In the genomic region with DNA sequence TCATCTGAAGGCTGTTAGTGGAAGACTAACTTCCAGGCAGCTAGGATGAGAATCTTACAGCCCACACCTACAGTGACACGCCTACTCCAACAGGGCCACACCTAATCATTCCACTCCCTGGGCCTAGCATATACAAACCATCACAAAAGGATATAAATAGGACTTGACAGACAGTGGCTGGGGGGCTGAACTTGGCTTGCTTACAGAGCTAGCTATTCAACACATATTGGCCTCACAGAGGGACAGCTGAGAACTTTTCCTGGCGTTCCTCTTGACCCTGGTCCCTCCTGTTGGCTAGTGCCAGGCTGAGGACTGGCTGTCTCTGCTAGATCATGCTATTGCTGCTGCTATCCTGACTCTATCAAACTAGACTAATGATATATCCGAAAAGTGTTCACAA, we compare ENCODE assay signal across 26 mouse cellular contexts. TPM values are rescaled to one million over a fixed set of nuclear protein-coding genes. Genes with fewer than 3 reads are reported as not detected.
DNase-seq lines count a peak whose midpoint lies in the region; ATAC-seq and TF ChIP-seq lines count a peak whose summit lies in the region.
"Had no signal": no experiment of that assay in that cellular context is flagged by ENCODE, and none has a peak within 500 bp of the region (broad histone marks: within the 10 kb centered on the region; RNA-seq: fewer than 3 reads in every experiment).

No protein-coding gene starts in this region.

- H3K4me2 ChIP-seq in embryonic facial prominence, embryonic 15.5 days (replicated peaks) = no peak overlapping the region
- no peak overlapping the region for H3K4me2 ChIP-seq in heart, postnatal 0 days (ENCODE audit: low read depth, low read length)
- no peak overlapping the region for H3K4me2 ChIP-seq in hindbrain, postnatal 0 days (ENCODE audit: low read depth, low read length)
- H3K4me2 ChIP-seq in neural tube, embryonic 15.5 days = no peak overlapping the region
- H3K4me2 ChIP-seq: limb, embryonic 13.5 days; liver, embryonic 15.5 days; neural tube, embryonic 12.5 days had no signal

- H3K9ac ChIP-seq in embryonic facial prominence, embryonic 15.5 days = no peak overlapping the region
- H3K9ac ChIP-seq in heart, postnatal 0 days (replicated peaks; ENCODE audit: low read depth, low read length) = no peak overlapping the region
- no peak overlapping the region for H3K9ac ChIP-seq in hindbrain, postnatal 0 days (replicated peaks; ENCODE audit: low read length)
- H3K9ac ChIP-seq in neural tube, embryonic 15.5 days (replicated peaks) = no peak overlapping the region
- H3K9ac ChIP-seq: limb, embryonic 13.5 days; liver, embryonic 15.5 days; neural tube, embryonic 12.5 days had no signal

- H3K4me1 ChIP-seq in embryonic facial prominence, embryonic 15.5 days = no peaks in the 10 kb centered on the region
- H3K4me1 ChIP-seq in embryonic facial prominence, embryonic 10.5 days = no peaks in the 10 kb centered on the region
- H3K4me1 ChIP-seq in heart, embryonic 10.5 days = no peaks in the 10 kb centered on the region
- H3K4me1 ChIP-seq in heart, postnatal 0 days (ENCODE audit: control insufficient read depth, insufficient read depth) = peaks cover 10% of the 10 kb centered on the region
- H3K4me1 ChIP-seq in hindbrain, postnatal 0 days (ENCODE audit: insufficient read depth, low read length) = no peaks in the 10 kb centered on the region
- H3K4me1 ChIP-seq in neural tube, embryonic 15.5 days = no peaks in the 10 kb centered on the region
- H3K4me1 ChIP-seq: limb, embryonic 13.5 days; neural tube, embryonic 12.5 days had no signal

- no peaks in the 10 kb centered on the region for H3K27me3 ChIP-seq in embryonic facial prominence, embryonic 15.5 days
- H3K27me3 ChIP-seq in embryonic facial prominence, embryonic 10.5 days (replicated peaks; ENCODE audit: low read depth, poor library complexity, severe bottlenecking) = no peaks in the 10 kb centered on the region
- no peaks in the 10 kb centered on the region for H3K27me3 ChIP-seq in heart, embryonic 10.5 days (ENCODE audit: insufficient read depth, poor library complexity, severe bottlenecking)
- no peaks in the 10 kb centered on the region for H3K27me3 ChIP-seq in heart, postnatal 0 days (ENCODE audit: control insufficient read depth, insufficient read depth, low read length)
- H3K27me3 ChIP-seq in hindbrain, postnatal 0 days (ENCODE audit: insufficient read depth, low read length) = no peaks in the 10 kb centered on the region
- no peaks in the 10 kb centered on the region for H3K27me3 ChIP-seq in neural tube, embryonic 15.5 days (replicated peaks)
- H3K27me3 ChIP-seq: limb, embryonic 13.5 days; liver, embryonic 15.5 days; neural tube, embryonic 12.5 days had no signal

- no peak overlapping the region for H3K27ac ChIP-seq in embryonic facial prominence, embryonic 15.5 days (replicated peaks)
- H3K27ac ChIP-seq in embryonic facial prominence, embryonic 10.5 days (replicated peaks) = no peak overlapping the region
- H3K27ac ChIP-seq in heart, embryonic 10.5 days = no peak overlapping the region
- peak overlapping the region; percentile 67 for H3K27ac ChIP-seq in heart, postnatal 0 days (ENCODE audit: low read depth)
- no peak overlapping the region for H3K27ac ChIP-seq in hindbrain, postnatal 0 days
- H3K27ac ChIP-seq in neural tube, embryonic 15.5 days (replicated peaks) = no peak overlapping the region
- H3K27ac ChIP-seq: limb, embryonic 13.5 days; liver, embryonic 15.5 days; neural tube, embryonic 12.5 days had no signal

- H3K4me3 ChIP-seq in embryonic facial prominence, embryonic 15.5 days (replicated peaks) = no peak overlapping the region
- H3K4me3 ChIP-seq in embryonic facial prominence, embryonic 10.5 days = no peak overlapping the region
- H3K4me3 ChIP-seq in heart, embryonic 10.5 days = no peak overlapping the region
- H3K4me3 ChIP-seq in heart, postnatal 0 days (ENCODE audit: low read depth, low read length) = no peak overlapping the region
- no peak overlapping the region for H3K4me3 ChIP-seq in hindbrain, postnatal 0 days (ENCODE audit: low read length)
- H3K4me3 ChIP-seq in neural tube, embryonic 15.5 days (replicated peaks) = no peak overlapping the region
- H3K4me3 ChIP-seq: limb, embryonic 13.5 days; liver, embryonic 15.5 days; neural tube, embryonic 12.5 days had no signal

- WGBS in embryonic facial prominence, embryonic 15.5 days = 81% methylated on average over 3 of the region's 3 CpGs
- 86% methylated on average over 3 of the region's 3 CpGs for WGBS in embryonic facial prominence, embryonic 10.5 days
- 76% methylated on average over 3 of the region's 3 CpGs for WGBS in heart, embryonic 10.5 days
- 36% methylated on average over 3 of the region's 3 CpGs for WGBS in heart, postnatal 0 days
- WGBS in hindbrain, postnatal 0 days = 70% methylated on average over 3 of the region's 3 CpGs
- WGBS in neural tube, embryonic 15.5 days = 89% methylated on average over 3 of the region's 3 CpGs

- TF ChIP-seq CTCF in heart, postnatal 0 days (IDR thresholded peaks at IDR 0.05; ENCODE audit: low read depth) = no peak
- no peak for TF ChIP-seq CTCF in hindbrain, postnatal 0 days (IDR thresholded peaks at IDR 0.05; ENCODE audit: low read depth)

- ATAC-seq in embryonic facial prominence, embryonic 15.5 days (ENCODE audit: insufficient number of reproducible peaks, low FRiP score, low TSS enrichment, low read depth) = peak; percentile 54; the same call in 1 of the 2 replicates
- ATAC-seq in heart, postnatal 0 days (ENCODE audit: insufficient read depth, low read depth) = peak; percentile 82
- ATAC-seq in hindbrain, postnatal 0 days = no peak
- no peak for ATAC-seq in neural tube, embryonic 15.5 days (ENCODE audit: low FRiP score)
- ATAC-seq: CD4-positive, CD25-positive, alpha-beta regulatory T cell, adult 4 months; forebrain, embryonic 16.5 days; inflammation-experienced regulatory T-cells, adult 6 months had no signal

- no peak for TF ChIP-seq EP300 in heart, postnatal 0 days (IDR thresholded peaks at IDR 0.05; ENCODE audit: low read depth)

- no peak for DNase-seq in embryonic facial prominence, embryonic 10.5 days (ENCODE audit: low spot score)
- peak; percentile 16 to 18 for DNase-seq in heart, adult 9 months (ENCODE audit: low spot score in 2 of 2)
- no peak for DNase-seq in heart, embryonic 10.5 days (ENCODE audit: low spot score)
- DNase-seq in ES-CJ7 (ENCODE audit: low read depth, low spot score) = peak; percentile 30
- DNase-seq in heart, postnatal 0 days (ENCODE audit: low spot score) = peak; percentile 73
- no peak for DNase-seq in hindbrain, postnatal 0 days (ENCODE audit: low spot score)
- DNase-seq: adrenal gland, postnatal 14 days; cerebellum, adult 11-12 months; cerebellum, postnatal 25 days; kidney, adult 9 months; kidney, postnatal 36 days; layer of hippocampus, adult 9-11 months; thymus, postnatal 25 days had no signal

- no peaks in the 10 kb centered on the region for H3K9me3 ChIP-seq in embryonic facial prominence, embryonic 15.5 days (replicated peaks)
- no peaks in the 10 kb centered on the region for H3K9me3 ChIP-seq in embryonic facial prominence, embryonic 10.5 days
- no peaks in the 10 kb centered on the region for H3K9me3 ChIP-seq in heart, embryonic 10.5 days
- no peaks in the 10 kb centered on the region for H3K9me3 ChIP-seq in heart, postnatal 0 days (replicated peaks; ENCODE audit: control insufficient read depth, low read length)
- no peaks in the 10 kb centered on the region for H3K9me3 ChIP-seq in hindbrain, postnatal 0 days (ENCODE audit: low read length)
- H3K9me3 ChIP-seq in neural tube, embryonic 15.5 days (replicated peaks) = no peaks in the 10 kb centered on the region
- H3K9me3 ChIP-seq: limb, embryonic 13.5 days; liver, embryonic 15.5 days; neural tube, embryonic 12.5 days had no signal

- peaks cover 22% of the 10 kb centered on the region; the same call in 1 of the 2 replicates for H3K36me3 ChIP-seq in embryonic facial prominence, embryonic 15.5 days
- H3K36me3 ChIP-seq in embryonic facial prominence, embryonic 10.5 days (replicated peaks) = peaks cover 60% of the 10 kb centered on the region
- peaks cover 35% of the 10 kb centered on the region for H3K36me3 ChIP-seq in heart, embryonic 10.5 days
- H3K36me3 ChIP-seq in heart, postnatal 0 days (replicated peaks; ENCODE audit: control insufficient read depth, insufficient read depth, low read length) = peaks cover 27% of the 10 kb centered on the region
- 0 out of 2 replicates have a peak, but pooled peaks cover 4% of the 10 kb centered on the region for H3K36me3 ChIP-seq in hindbrain, postnatal 0 days (ENCODE audit: insufficient read depth, low read length)
- no peaks in the 10 kb centered on the region for H3K36me3 ChIP-seq in neural tube, embryonic 15.5 days

RNA-seq across cellular contexts. Expression of a gene that starts 6.8 kb away (rescaled TPM):
- polyA plus RNA-seq in embryonic facial prominence, embryonic 15.5 days (2015; fragmentation: Nextera tagmentation; extraction: Ambion mirVana) = not detected in 2 replicates
- polyA plus RNA-seq in embryonic facial prominence, embryonic 10.5 days (2016; fragmentation: Nextera tagmentation; extraction: Ambion mirVana) = 0.17 TPM in 1 of 2 replicates, not detected in the other
- not detected in 2 replicates for polyA plus RNA-seq in heart, embryonic 10.5 days (2016; fragmentation: Nextera tagmentation; extraction: Ambion mirVana)
- not detected in 2 replicates for total RNA-seq in heart, postnatal 0 days (2014; rRNA removed; ENCODE audit: low replicate concordance)
- polyA plus RNA-seq in heart, postnatal 0 days (2015; fragmentation: Nextera tagmentation; extraction: Ambion mirVana) = not detected in 2 replicates
- total RNA-seq in hindbrain, postnatal 0 days (2014; rRNA removed) = not detected in 2 replicates
- polyA plus RNA-seq in hindbrain, postnatal 0 days (2015; fragmentation: Nextera tagmentation; extraction: Ambion mirVana) = not detected in 2 replicates
- polyA plus RNA-seq in neural tube, embryonic 15.5 days (2015; fragmentation: Nextera tagmentation; extraction: Ambion mirVana) = not detected in 2 replicates
- total RNA-seq: adrenal gland, postnatal 14 days; left cerebral cortex, adult 8-10 months; MEL had no signal
- polyA plus RNA-seq: hindbrain, embryonic 11.5 days; limb, embryonic 13.5 days; liver, embryonic 15.5 days; neural tube, embryonic 12.5 days; spleen, adult 2 months; stomach, embryonic 16.5 days had no signal

RNA-seq across cellular contexts. Expression of a gene that starts 13.9 kb away (rescaled TPM):
- polyA plus RNA-seq in embryonic facial prominence, embryonic 15.5 days (2015; fragmentation: Nextera tagmentation; extraction: Ambion mirVana) = 69.0 and 72.2 TPM in 2 replicates
- polyA plus RNA-seq in embryonic facial prominence, embryonic 10.5 days (2016; fragmentation: Nextera tagmentation; extraction: Ambion mirVana) = 177 and 178 TPM in 2 replicates
- 126 and 136 TPM in 2 replicates for polyA plus RNA-seq in heart, embryonic 10.5 days (2016; fragmentation: Nextera tagmentation; extraction: Ambion mirVana)
- total RNA-seq in heart, postnatal 0 days (2014; rRNA removed; ENCODE audit: low replicate concordance) = 28.2 and 29.8 TPM in 2 replicates
- polyA plus RNA-seq in heart, postnatal 0 days (2015; fragmentation: Nextera tagmentation; extraction: Ambion mirVana) = 71.7 and 81.1 TPM in 2 replicates
- 4.7 and 40.9 TPM in 2 replicates for total RNA-seq in hindbrain, postnatal 0 days (2014; rRNA removed)
- 23.4 and 23.6 TPM in 2 replicates for polyA plus RNA-seq in hindbrain, postnatal 0 days (2015; fragmentation: Nextera tagmentation; extraction: Ambion mirVana)
- polyA plus RNA-seq in neural tube, embryonic 15.5 days (2015; fragmentation: Nextera tagmentation; extraction: Ambion mirVana) = 16.5 and 39.5 TPM in 2 replicates

RNA-seq across cellular contexts. Expression of a gene that starts 53.6 kb away (rescaled TPM):
- 14.4 and 16.0 TPM in 2 replicates for polyA plus RNA-seq in embryonic facial prominence, embryonic 15.5 days (2015; fragmentation: Nextera tagmentation; extraction: Ambion mirVana)
- polyA plus RNA-seq in embryonic facial prominence, embryonic 10.5 days (2016; fragmentation: Nextera tagmentation; extraction: Ambion mirVana) = 10.2 and 11.2 TPM in 2 replicates
- 8.0 and 10.4 TPM in 2 replicates for polyA plus RNA-seq in heart, embryonic 10.5 days (2016; fragmentation: Nextera tagmentation; extraction: Ambion mirVana)
- total RNA-seq in heart, postnatal 0 days (2014; rRNA removed; ENCODE audit: low replicate concordance) = 36.4 and 43.9 TPM in 2 replicates
- 13.2 and 14.0 TPM in 2 replicates for polyA plus RNA-seq in heart, postnatal 0 days (2015; fragmentation: Nextera tagmentation; extraction: Ambion mirVana)
- 39.2 and 40.8 TPM in 2 replicates for total RNA-seq in hindbrain, postnatal 0 days (2014; rRNA removed)
- 16.4 and 18.1 TPM in 2 replicates for polyA plus RNA-seq in hindbrain, postnatal 0 days (2015; fragmentation: Nextera tagmentation; extraction: Ambion mirVana)
- 16.0 and 20.0 TPM in 2 replicates for polyA plus RNA-seq in neural tube, embryonic 15.5 days (2015; fragmentation: Nextera tagmentation; extraction: Ambion mirVana)

Comparison
In these comparisons a context has a peak if more than half of its experiments do, and no peak if none do; other contexts are left out.
1. DNase-seq: peak in heart, adult 9 months (2 of 2), ES-CJ7 (single experiment) and heart, postnatal 0 days (single experiment); none in embryonic facial prominence, embryonic 10.5 days (single experiment), heart, embryonic 10.5 days (single experiment) and hindbrain, postnatal 0 days (single experiment).
2. ATAC-seq: peak in embryonic facial prominence, embryonic 15.5 days (single experiment) and heart, postnatal 0 days (single experiment); none in hindbrain, postnatal 0 days (single experiment) and neural tube, embryonic 15.5 days (single experiment).